Mouse (Mus musculus) layer of hippocampus, adult 8-10 months (tissue): Measurements from ENCODE around the gene Macrod2. TPM values are rescaled to one million over a fixed set of nuclear protein-coding genes. Genes with fewer than 3 reads are reported as not detected.

Experiments used
- DNase-seq, 2 experiments: peaks; one replicate each; pipeline ENCODE4 v3.0.0; 2022; ENCODE audit warnings: low spot score in 2 of 2
- total RNA-seq, 4 experiments: library from RNA; stranded (reverse); gene quantifications; 2 replicates each; pipeline ENCODE4 v1.2.4; 2022

Macrod2 gene
- total RNA-seq, 4 experiments from 2014 or later, result 48.3 to 54.4 (median 52.3) TPM

- DNase-seq, result no peak
Measured at GRCm38 (mm10) chr2:140790363-140790762, 395.3 kb downstream of the Macrod2 start.

- no peak for DNase-seq
Measured at GRCm38 (mm10) chr2:140793886-140794608, 398.9 kb downstream of the Macrod2 start.

GRCm38 (mm10) chr2:140811693-140812092, 416.6 kb downstream of the Macrod2 start:
- no peak for DNase-seq

- no peak for DNase-seq
Measured at GRCm38 (mm10) chr2:140819391-140820120, 424.4 kb downstream of the Macrod2 start.

- peak in 1 of 2 experiments; percentile 12 for DNase-seq
Measured at GRCm38 (mm10) chr2:140822378-140822777, 427.3 kb downstream of the Macrod2 start.

GRCm38 (mm10) chr2:140826241-140826640, 431.1 kb downstream of the Macrod2 start:
- no peak for DNase-seq

GRCm38 (mm10) chr2:140828859-140829258, 433.8 kb downstream of the Macrod2 start:
- DNase-seq, result no peak

- no peak for DNase-seq
Measured at GRCm38 (mm10) chr2:140830086-140830485, 435.0 kb downstream of the Macrod2 start.

- DNase-seq, result no peak
Measured at GRCm38 (mm10) chr2:140839371-140839770, 444.3 kb downstream of the Macrod2 start.

GRCm38 (mm10) chr2:140839880-140840279, 444.8 kb downstream of the Macrod2 start:
- peak; percentile 23 to 26 for DNase-seq

- no peak for DNase-seq
Measured at GRCm38 (mm10) chr2:140844030-140844429, 448.9 kb downstream of the Macrod2 start.

GRCm38 (mm10) chr2:140847817-140848428, 452.8 kb downstream of the Macrod2 start:
- no peak for DNase-seq

- DNase-seq, result no peak
Measured at GRCm38 (mm10) chr2:140853538-140853937, 458.4 kb downstream of the Macrod2 start.

- no peak for DNase-seq
Measured at GRCm38 (mm10) chr2:140861356-140861755, 466.2 kb downstream of the Macrod2 start.

GRCm38 (mm10) chr2:140862736-140863135, 467.6 kb downstream of the Macrod2 start:
- no peak for DNase-seq

- no peak for DNase-seq
Measured at GRCm38 (mm10) chr2:140865636-140866035, 470.5 kb downstream of the Macrod2 start.

- DNase-seq, result peak; percentile 41 to 52
Measured at GRCm38 (mm10) chr2:140867116-140867515, 472.0 kb downstream of the Macrod2 start.

GRCm38 (mm10) chr2:140885176-140885575, 490.1 kb downstream of the Macrod2 start:
- no peak for DNase-seq

GRCm38 (mm10) chr2:140890683-140891082, 495.6 kb downstream of the Macrod2 start:
- no peak for DNase-seq

GRCm38 (mm10) chr2:140896396-140897082, 501.4 kb downstream of the Macrod2 start:
- DNase-seq, result no peak

- no peak for DNase-seq
Measured at GRCm38 (mm10) chr2:140898408-140898985, 503.4 kb downstream of the Macrod2 start.
